Mouse (Mus musculus): Measurements from ENCODE around the gene Bptf. TPM values are rescaled to one million over a fixed set of nuclear protein-coding genes. Genes with fewer than 3 reads are reported as not detected.
"Not testable (repeated sequence)": the region's sequence is repeated elsewhere in the genome, so short reads cannot be mapped to it uniquely, and the experiment has no call there.

The Bptf gene
- polyA plus RNA-seq, 1 experiment from 2014 or later = 34.9 TPM

- 92% methylated on average over 5 of the region's 5 CpGs for WGBS
- H3K4me3 ChIP-seq; DNase-seq (ENCODE audit: low spot score); H3K36me3 ChIP-seq (replicated peaks); H3K27ac ChIP-seq (replicated peaks); H3K9me3 ChIP-seq: not testable (repeated sequence)
- Histone ChIP-seq H3K4me1 (peaks cover 17% of the 10 kb centered on the region), H3K27me3 (replicated peaks; ENCODE audit: low read depth, poor library complexity, severe bottlenecking) (peaks cover 19% of the 10 kb centered on the region)
Observed at GRCm38 (mm10) chr11:107019722-107020121, 112.2 kb downstream of the Bptf start.

GRCm38 (mm10) chr11:107019318-107019717 is 112.6 kb downstream of the Bptf start:
- peaks cover 14% of the 10 kb centered on the region for H3K4me1 ChIP-seq
- H3K27ac ChIP-seq (replicated peaks) = no peak overlapping the region
- H3K36me3 ChIP-seq (replicated peaks) = no peaks in the 10 kb centered on the region
- H3K9me3 ChIP-seq = no peaks in the 10 kb centered on the region
- H3K27me3 ChIP-seq (replicated peaks; ENCODE audit: low read depth, poor library complexity, severe bottlenecking) = peaks cover 15% of the 10 kb centered on the region
- WGBS = 66% methylated on average over 4 of the region's 4 CpGs
- no peak overlapping the region for H3K4me3 ChIP-seq
- DNase-seq (ENCODE audit: low spot score) = no peak

- no peak for DNase-seq (ENCODE audit: low spot score)
- H3K9me3 ChIP-seq = no peaks in the 10 kb centered on the region
- 29% methylated on average over 8 of the region's 8 CpGs for WGBS
Observed at GRCm38 (mm10) chr11:107018606-107019005, 113.3 kb downstream of the Bptf start.

GRCm38 (mm10) chr11:107017339-107017886 is 114.5 kb downstream of the Bptf start:
- no peaks in the 10 kb centered on the region for H3K36me3 ChIP-seq (replicated peaks)
- H3K27me3 ChIP-seq (replicated peaks; ENCODE audit: low read depth, poor library complexity, severe bottlenecking) = no peaks in the 10 kb centered on the region
- DNase-seq (ENCODE audit: low spot score) = no peak
- H3K4me3 ChIP-seq = no peak overlapping the region
- 0 out of 2 replicates have a peak, but pooled peaks cover 8% of the 10 kb centered on the region for H3K4me1 ChIP-seq
- no peak overlapping the region; the same call in 1 of the 2 replicates for H3K27ac ChIP-seq (replicated peaks)
- WGBS = 58% methylated on average over 6 of the region's 6 CpGs
- H3K9me3 ChIP-seq = no peaks in the 10 kb centered on the region

More at GRCm38 (mm10) chr11:107018606-107019005, 113.3 kb downstream of the Bptf start:
- Histone ChIP-seq H3K27ac (replicated peaks) (no peak overlapping the region), H3K4me1 (0 out of 2 replicates have a peak, but pooled peaks cover 8% of the 10 kb centered on the region), H3K27me3 (replicated peaks; ENCODE audit: low read depth, poor library complexity, severe bottlenecking) (peaks cover 9% of the 10 kb centered on the region), H3K36me3 (replicated peaks) (no peaks in the 10 kb centered on the region), H3K4me3 (no peak overlapping the region)

- WGBS = 63% methylated on average over 1 of the region's 1 CpGs
Observed at GRCm38 (mm10) chr11:107016893-107017292, 115.0 kb downstream of the Bptf start.

GRCm38 (mm10) chr11:107015535-107016187 is 116.3 kb downstream of the Bptf start:
- H3K36me3 ChIP-seq (replicated peaks); H3K9me3 ChIP-seq; H3K27me3 ChIP-seq (replicated peaks; ENCODE audit: low read depth, poor library complexity, severe bottlenecking); H3K4me3 ChIP-seq; H3K27ac ChIP-seq (replicated peaks); DNase-seq (ENCODE audit: low spot score): not testable (repeated sequence)
- H3K4me1 ChIP-seq = peaks cover 18% of the 10 kb centered on the region
- WGBS = 75% methylated on average over 11 of the region's 11 CpGs

More at GRCm38 (mm10) chr11:107016893-107017292, 115.0 kb downstream of the Bptf start:
- Histone ChIP-seq H3K27me3 (replicated peaks; ENCODE audit: low read depth, poor library complexity, severe bottlenecking) (no peaks in the 10 kb centered on the region), H3K4me1 (peaks cover 10% of the 10 kb centered on the region; the same call in 1 of the 2 replicates), H3K9me3 (no peaks in the 10 kb centered on the region), H3K36me3 (replicated peaks) (no peaks in the 10 kb centered on the region), H3K27ac (replicated peaks) (no peak overlapping the region; the same call in 1 of the 2 replicates), H3K4me3 (no peak overlapping the region)
- no peak for DNase-seq (ENCODE audit: low spot score)

GRCm38 (mm10) chr11:107014597-107015309 is 117.2 kb downstream of the Bptf start:
- DNase-seq (ENCODE audit: low spot score) = no peak
- H3K4me1 ChIP-seq = peaks cover 18% of the 10 kb centered on the region
- H3K9me3 ChIP-seq = no peaks in the 10 kb centered on the region
- peak overlapping the region; percentile 2; the same call in 1 of the 2 replicates for H3K27ac ChIP-seq (replicated peaks)
- WGBS = 49% methylated on average over 14 of the region's 14 CpGs
- no peaks in the 10 kb centered on the region for H3K36me3 ChIP-seq (replicated peaks)
- no peaks in the 10 kb centered on the region for H3K27me3 ChIP-seq (replicated peaks; ENCODE audit: low read depth, poor library complexity, severe bottlenecking)
- H3K4me3 ChIP-seq = no peak overlapping the region

GRCm38 (mm10) chr11:107014020-107014585 is 117.8 kb downstream of the Bptf start:
- WGBS = 79% methylated on average over 11 of the region's 11 CpGs
- DNase-seq (ENCODE audit: low spot score) = no peak
- no peaks in the 10 kb centered on the region for H3K36me3 ChIP-seq (replicated peaks)
- no peak overlapping the region for H3K4me3 ChIP-seq
- no peak overlapping the region for H3K27ac ChIP-seq (replicated peaks)
- peaks cover 18% of the 10 kb centered on the region for H3K4me1 ChIP-seq
- H3K9me3 ChIP-seq = no peaks in the 10 kb centered on the region
- no peaks in the 10 kb centered on the region for H3K27me3 ChIP-seq (replicated peaks; ENCODE audit: low read depth, poor library complexity, severe bottlenecking)

- Histone ChIP-seq H3K36me3 (replicated peaks) (no peaks in the 10 kb centered on the region), H3K27me3 (replicated peaks; ENCODE audit: low read depth, poor library complexity, severe bottlenecking) (no peaks in the 10 kb centered on the region), H3K4me3 (peak overlapping the region; percentile 70), H3K27ac (replicated peaks) (peak overlapping the region; percentile 92), H3K4me1 (peaks cover 18% of the 10 kb centered on the region), H3K9me3 (no peaks in the 10 kb centered on the region)
- peak; percentile 97 for DNase-seq (ENCODE audit: low spot score)
- WGBS = under 1% methylated on average over 37 of the region's 37 CpGs
Observed at GRCm38 (mm10) chr11:107012324-107013017, 119.5 kb downstream of the Bptf start.

GRCm38 (mm10) chr11:107011669-107012323 is 120.1 kb downstream of the Bptf start:
- Histone ChIP-seq H3K27me3 (replicated peaks; ENCODE audit: low read depth, poor library complexity, severe bottlenecking) (no peaks in the 10 kb centered on the region), H3K36me3 (replicated peaks) (no peaks in the 10 kb centered on the region), H3K9me3 (no peaks in the 10 kb centered on the region), H3K4me1 (peaks cover 14% of the 10 kb centered on the region), H3K27ac (replicated peaks) (peak overlapping the region; percentile 92), H3K4me3 (peak overlapping the region; percentile 70)
- DNase-seq (ENCODE audit: low spot score) = no peak
- WGBS = 41% methylated on average over 18 of the region's 18 CpGs

GRCm38 (mm10) chr11:107011171-107011570 is 120.8 kb downstream of the Bptf start:
- Histone ChIP-seq H3K27me3 (replicated peaks; ENCODE audit: low read depth, poor library complexity, severe bottlenecking) (no peaks in the 10 kb centered on the region), H3K4me3 (peak overlapping the region; percentile 70), H3K4me1 (peaks cover 12% of the 10 kb centered on the region), H3K9me3 (no peaks in the 10 kb centered on the region), H3K27ac (replicated peaks) (0 out of 2 replicates have a peak overlapping the region, but pooled peaks have one; percentile 92), H3K36me3 (replicated peaks) (no peaks in the 10 kb centered on the region)
- WGBS = 76% methylated on average over 7 of the region's 7 CpGs
- no peak for DNase-seq (ENCODE audit: low spot score)

Data from embryonic facial prominence, embryonic 10.5 days (tissue).